Mouse (Mus musculus) brain, embryonic 18.5 days (tissue): ENCODE measurements at regions not wholly inside any gene's neighbourhood (a gene's known extent, or its start where the extent isn't known, plus 50 kb on each side); places are given as distances from the start of the nearest gene placed in this dataset.
"Not testable (repeated sequence)": the region's sequence is repeated elsewhere in the genome, so short reads cannot be mapped to it uniquely, and the experiment has no call there.

Source experiments
- DNase-seq: peaks from one replicate; pipeline ENCODE4 v3.0.0-alpha.2; 2012; ENCODE audit warnings: low read depth, low spot score

GRCm38 (mm10) chr5:60228966-60229365 is 1579.7 kb upstream of the G6pd2 start:
- DNase-seq: no peak

- DNase-seq: not testable (repeated sequence)
These were observed 1577.3 kb upstream of the G6pd2 start for GRCm38 (mm10) chr5:60231232-60231891.

GRCm38 (mm10) chr5:60244185-60244584 is 1564.4 kb upstream of the G6pd2 start:
- DNase-seq: peak; percentile 3

GRCm38 (mm10) chr5:60276696-60277095 is 1531.9 kb upstream of the G6pd2 start:
- DNase-seq: peak; percentile 24
